Mouse (Mus musculus) forebrain, embryonic 13.5 days (tissue): ENCODE data around the gene Ipo11. TPM values are rescaled to one million over a fixed set of nuclear protein-coding genes. Genes with fewer than 3 reads are reported as not detected.
A peak's percentile ranks its signal among the peaks of the same experiment; 100 is the strongest.

Source experiments
- ATAC-seq: fragments of 200-750 bp; cut with Nextera tagmentation; 2 replicates; pipeline ENCODE4 v1.8.0; 2017
- H3K27ac ChIP-seq: fragments of 300-500 bp; sonication (generic); 2 replicates; pipeline ENCODE4 v1.5.1; 2015; ENCODE audit warnings: inconsistent platforms, mild to moderate bottlenecking, moderate library complexity
- H3K27me3 ChIP-seq: fragments of 300-500 bp; sonication (generic); 2 replicates; pipeline ENCODE4 v1.6.1; 2015; ENCODE audit warnings: mild to moderate bottlenecking, inconsistent platforms
- H3K36me3 ChIP-seq: fragments of 300-500 bp; sonication (generic); 2 replicates; pipeline ENCODE4 v1.6.1; 2015; ENCODE audit warnings: mild to moderate bottlenecking, inconsistent platforms; ENCODE audit not compliant: poor library complexity, severe bottlenecking
- H3K4me1 ChIP-seq: fragments of 300-500 bp; sonication (generic); 2 replicates; pipeline ENCODE4 v1.6.1; 2015; ENCODE audit warnings: inconsistent platforms
- H3K4me2 ChIP-seq: fragments of 300-500 bp; sonication (generic); 2 replicates; pipeline ENCODE4 v1.6.1; 2015; ENCODE audit warnings: inconsistent platforms, mild to moderate bottlenecking, moderate library complexity
- H3K4me3 ChIP-seq: fragments of 300-500 bp; sonication (generic); 2 replicates; pipeline ENCODE4 v1.5.1; 2015; ENCODE audit warnings: mild to moderate bottlenecking, inconsistent platforms
- H3K9ac ChIP-seq: fragments of 300-500 bp; sonication (generic); 2 replicates; pipeline ENCODE4 v1.6.1; 2015; ENCODE audit warnings: mild to moderate bottlenecking, inconsistent platforms
- H3K9me3 ChIP-seq: fragments of 300-500 bp; sonication (generic); replicated peaks from 2 replicates; pipeline ENCODE4 v1.6.1; 2016; ENCODE audit warnings: inconsistent platforms
- WGBS: fragments of 180-500 bp; shearing (Covaris S2); methylation state at CpG from one replicate; pipeline ENCODE4 v1.1.7; 2015; 5-methylcytosine and 5-hydroxymethylcytosine counted together
- polyA plus RNA-seq: library from polyadenylated mRNA; unstranded; fragments of >200 nt; fragmentation: Nextera tagmentation; extraction: Ambion mirVana; gene quantifications from 2 replicates; pipeline ENCODE4 v1.2.1, GENCODE M21; 2015

Gene Ipo11
- polyA plus RNA-seq, 1 experiment from 2014 or later = 50.3 TPM

- Histone ChIP-seq H3K36me3 (peaks cover 25% of the 10 kb centered on the region; the same call in 1 of the 2 replicates), H3K4me3 (no peak overlapping the region), H3K4me2 (no peak overlapping the region), H3K4me1 (no peaks in the 10 kb centered on the region), H3K27ac (no peak overlapping the region), H3K27me3 (no peaks in the 10 kb centered on the region), H3K9ac (no peak overlapping the region), H3K9me3 (no peaks in the 10 kb centered on the region)
- 99% methylated on average over 2 of the region's 2 CpGs for WGBS
- ATAC-seq = no peak
Measured at GRCm38 (mm10) chr13:106808315-106808714, 128.4 kb downstream of the Ipo11 start.

GRCm38 (mm10) chr13:106807303-106807702 is 129.5 kb downstream of the Ipo11 start:
- no peak overlapping the region for H3K27ac ChIP-seq
- ATAC-seq = no peak
- no peaks in the 10 kb centered on the region for H3K27me3 ChIP-seq
- H3K4me2 ChIP-seq = no peak overlapping the region
- no peaks in the 10 kb centered on the region for H3K4me1 ChIP-seq
- H3K36me3 ChIP-seq = peaks cover 31% of the 10 kb centered on the region; the same call in 1 of the 2 replicates
- 87% methylated on average over 5 of the region's 5 CpGs for WGBS
- H3K9me3 ChIP-seq = no peaks in the 10 kb centered on the region
- no peak overlapping the region for H3K9ac ChIP-seq
- H3K4me3 ChIP-seq = no peak overlapping the region

DNA sequence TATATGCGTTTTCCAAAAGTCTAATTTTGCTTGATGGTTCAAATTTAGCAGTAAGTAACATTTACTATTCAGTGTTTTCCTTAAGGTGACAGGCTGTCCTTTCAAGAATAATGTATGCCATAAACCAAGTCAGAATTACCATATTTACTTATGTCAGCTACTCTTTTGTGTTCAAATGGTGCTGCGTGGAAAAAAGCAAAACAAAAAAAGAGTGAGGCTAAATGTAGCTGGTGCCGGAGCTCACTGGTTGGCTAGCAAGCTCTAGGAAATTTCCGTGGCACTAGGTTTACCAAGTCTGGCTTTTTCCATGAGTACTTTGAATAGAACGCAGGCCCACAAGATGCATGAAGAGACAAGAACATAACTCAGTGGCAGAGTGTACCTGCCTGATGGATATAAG is 131.6 kb downstream of the Ipo11 start:
- Histone ChIP-seq H3K36me3 (peaks cover 23% of the 10 kb centered on the region; the same call in 1 of the 2 replicates), H3K4me1 (no peaks in the 10 kb centered on the region), H3K27ac (no peak overlapping the region), H3K4me3 (no peak overlapping the region), H3K9ac (no peak overlapping the region), H3K27me3 (no peaks in the 10 kb centered on the region), H3K9me3 (no peaks in the 10 kb centered on the region), H3K4me2 (no peak overlapping the region)
- whole genome bisulfite sequencing = 85% methylated on average over 5 of the region's 5 CpGs
- peak; percentile 54; the same call in 1 of the 2 replicates for ATAC-seq

DNA sequence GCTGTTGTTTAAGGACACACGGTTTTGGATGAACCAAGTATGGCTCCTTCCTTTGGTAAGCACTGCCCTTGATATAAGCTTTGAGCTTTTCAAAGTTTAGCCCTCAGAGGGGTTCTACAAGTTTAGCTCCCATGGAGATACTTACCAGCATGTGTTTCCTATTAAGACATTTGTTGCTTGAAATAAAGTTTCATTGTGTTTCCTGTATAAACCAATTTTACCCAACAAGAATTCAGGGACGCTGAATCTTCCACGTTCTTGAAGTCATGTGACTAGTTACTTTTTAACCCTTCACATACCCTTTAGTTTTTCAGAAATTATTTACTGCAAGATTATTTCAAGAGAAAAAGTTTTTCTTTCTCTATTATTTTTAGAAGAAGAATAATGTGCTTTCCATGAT is 138.7 kb downstream of the Ipo11 start:
- ATAC-seq = no peak
- Histone ChIP-seq H3K4me3 (no peak overlapping the region), H3K36me3 (peaks cover 30% of the 10 kb centered on the region), H3K27me3 (no peaks in the 10 kb centered on the region), H3K4me2 (no peak overlapping the region), H3K4me1 (no peaks in the 10 kb centered on the region), H3K9ac (no peak overlapping the region), H3K27ac (no peak overlapping the region), H3K9me3 (no peaks in the 10 kb centered on the region)
- whole genome bisulfite sequencing = 64% methylated on average over 3 of the region's 3 CpGs

DNA sequence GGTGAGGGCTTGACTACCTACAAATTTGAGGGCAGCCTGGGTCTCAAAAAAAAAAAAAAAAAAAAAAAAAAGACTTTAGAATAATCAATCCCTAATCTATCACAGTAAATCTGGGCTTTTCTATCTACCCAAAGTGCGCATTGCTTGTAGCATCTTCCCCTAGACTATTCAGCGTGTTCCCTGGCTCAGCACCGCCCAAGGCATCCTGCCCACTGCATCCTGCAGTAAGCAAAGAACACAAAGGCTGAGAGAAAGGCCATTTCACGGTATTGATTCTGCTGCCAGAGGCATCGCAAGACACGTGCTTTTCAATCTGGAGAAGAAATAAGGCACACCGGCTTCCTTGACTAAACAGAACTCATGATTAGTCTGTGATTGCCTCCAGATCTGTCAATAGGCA is 147.9 kb downstream of the Ipo11 start:
- H3K9ac ChIP-seq = no peak overlapping the region
- ATAC-seq = no peak
- H3K4me3 ChIP-seq = no peak overlapping the region
- no peaks in the 10 kb centered on the region; the same call in 1 of the 2 replicates for H3K9me3 ChIP-seq
- H3K27ac ChIP-seq = no peak overlapping the region
- no peaks in the 10 kb centered on the region for H3K27me3 ChIP-seq
- H3K36me3 ChIP-seq = peaks cover 27% of the 10 kb centered on the region
- WGBS = 89% methylated on average over 7 of the region's 7 CpGs
- no peaks in the 10 kb centered on the region for H3K4me1 ChIP-seq
- no peak overlapping the region for H3K4me2 ChIP-seq

- ATAC-seq = no peak
Measured at GRCm38 (mm10) chr13:106768807-106769206, 168.0 kb downstream of the Ipo11 start.

GRCm38 (mm10) chr13:106762611-106763010 is 174.1 kb downstream of the Ipo11 start:
- 59% methylated on average over 1 of the region's 1 CpGs for WGBS
- H3K4me2 ChIP-seq = no peak overlapping the region
- ATAC-seq = no peak
- no peak overlapping the region for H3K9ac ChIP-seq
- no peaks in the 10 kb centered on the region for H3K4me1 ChIP-seq
- H3K4me3 ChIP-seq = no peak overlapping the region
- no peaks in the 10 kb centered on the region for H3K36me3 ChIP-seq
- H3K9me3 ChIP-seq = no peaks in the 10 kb centered on the region
- no peaks in the 10 kb centered on the region for H3K27me3 ChIP-seq
- H3K27ac ChIP-seq = no peak overlapping the region

More at GRCm38 (mm10) chr13:106768807-106769206, 168.0 kb downstream of the Ipo11 start:
- H3K9ac ChIP-seq = no peak overlapping the region
- no peaks in the 10 kb centered on the region for H3K36me3 ChIP-seq
- H3K9me3 ChIP-seq = no peaks in the 10 kb centered on the region
- 92% methylated on average over 10 of the region's 10 CpGs for WGBS
- no peak overlapping the region for H3K4me3 ChIP-seq
- H3K27me3 ChIP-seq = no peaks in the 10 kb centered on the region
- no peak overlapping the region for H3K4me2 ChIP-seq
- no peak overlapping the region for H3K27ac ChIP-seq
- no peaks in the 10 kb centered on the region for H3K4me1 ChIP-seq

GRCm38 (mm10) chr13:106761661-106762060 is 175.1 kb downstream of the Ipo11 start:
- Histone ChIP-seq H3K36me3 (no peaks in the 10 kb centered on the region), H3K27ac (no peak overlapping the region), H3K4me1 (no peaks in the 10 kb centered on the region), H3K4me2 (no peak overlapping the region), H3K9ac (no peak overlapping the region), H3K27me3 (no peaks in the 10 kb centered on the region), H3K9me3 (no peaks in the 10 kb centered on the region), H3K4me3 (no peak overlapping the region)
- no peak for ATAC-seq
- WGBS = 94% methylated on average over 1 of the region's 1 CpGs

- no peaks in the 10 kb centered on the region for H3K36me3 ChIP-seq
- no peak overlapping the region for H3K4me3 ChIP-seq
- no peaks in the 10 kb centered on the region for H3K27me3 ChIP-seq
- ATAC-seq = no peak
- no peak overlapping the region for H3K4me2 ChIP-seq
- no peaks in the 10 kb centered on the region for H3K4me1 ChIP-seq
- no peak overlapping the region for H3K9ac ChIP-seq
- no peak overlapping the region; the same call in 1 of the 2 replicates for H3K27ac ChIP-seq
- 87% methylated on average over 14 of the region's 14 CpGs for WGBS
- no peaks in the 10 kb centered on the region for H3K9me3 ChIP-seq
Measured at GRCm38 (mm10) chr13:106760232-106760875, 176.4 kb downstream of the Ipo11 start.

DNA sequence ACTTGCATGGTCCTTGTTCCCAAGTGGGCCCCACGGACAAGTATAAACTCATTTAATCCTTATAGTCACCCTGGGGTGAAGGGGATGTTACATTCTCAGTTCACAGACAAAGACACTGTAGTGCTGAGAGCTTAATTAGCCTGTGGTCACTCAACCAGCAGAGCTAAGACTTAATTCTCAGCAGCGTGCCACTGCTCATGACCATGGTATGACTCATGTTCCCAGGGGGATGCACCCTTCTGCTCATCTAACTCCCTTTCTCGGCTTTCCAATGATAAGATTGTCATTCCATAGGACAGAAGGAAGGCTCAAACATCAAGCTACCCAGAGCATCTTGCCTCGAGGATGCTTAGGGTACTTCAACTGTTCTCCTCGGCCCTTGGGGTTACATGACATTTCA is 180.9 kb downstream of the Ipo11 start:
- H3K9me3 ChIP-seq = no peaks in the 10 kb centered on the region
- no peak for ATAC-seq
- H3K27me3 ChIP-seq = no peaks in the 10 kb centered on the region

DNA sequence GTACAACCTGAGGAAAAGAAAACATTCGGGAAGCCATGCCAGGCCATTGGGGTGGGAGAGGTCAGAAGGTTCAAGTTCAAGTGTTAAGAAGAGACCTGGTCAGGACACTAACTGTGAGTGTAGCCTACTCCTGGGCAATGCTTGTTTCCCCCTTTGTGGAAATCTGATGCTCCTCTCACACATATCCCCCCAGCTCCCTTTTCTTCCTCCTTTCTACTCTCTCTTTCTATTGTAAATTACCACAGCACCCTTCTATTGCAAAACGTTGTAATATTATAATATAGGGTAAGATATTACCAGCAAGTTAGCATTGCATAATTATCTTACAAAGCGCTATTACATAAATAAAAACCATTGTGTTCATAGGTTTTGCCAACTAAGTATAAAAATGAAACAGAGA is 182.5 kb downstream of the Ipo11 start:
- ATAC-seq = no peak
- Histone ChIP-seq H3K9ac (no peak overlapping the region), H3K27me3 (no peaks in the 10 kb centered on the region), H3K27ac (no peak overlapping the region), H3K4me1 (no peaks in the 10 kb centered on the region), H3K4me2 (no peak overlapping the region), H3K4me3 (no peak overlapping the region), H3K9me3 (no peaks in the 10 kb centered on the region), H3K36me3 (no peaks in the 10 kb centered on the region)
- WGBS = 89% methylated on average over 3 of the region's 3 CpGs

More for the DNA sequence above, 180.9 kb downstream of the Ipo11 start:
- 48% methylated on average over 5 of the region's 5 CpGs for WGBS
- Histone ChIP-seq H3K9ac (no peak overlapping the region), H3K4me1 (no peaks in the 10 kb centered on the region), H3K36me3 (no peaks in the 10 kb centered on the region), H3K4me2 (no peak overlapping the region), H3K4me3 (no peak overlapping the region), H3K27ac (no peak overlapping the region)

GRCm38 (mm10) chr13:106751951-106752350 is 184.8 kb downstream of the Ipo11 start:
- no peaks in the 10 kb centered on the region for H3K9me3 ChIP-seq
- no peak for ATAC-seq
- no peak overlapping the region for H3K27ac ChIP-seq
- H3K9ac ChIP-seq = no peak overlapping the region
- no peak overlapping the region for H3K4me3 ChIP-seq
- no peaks in the 10 kb centered on the region for H3K27me3 ChIP-seq
- no peaks in the 10 kb centered on the region for H3K4me1 ChIP-seq
- 95% methylated on average over 1 of the region's 1 CpGs for WGBS
- no peak overlapping the region for H3K4me2 ChIP-seq
- H3K36me3 ChIP-seq = no peaks in the 10 kb centered on the region

GRCm38 (mm10) chr13:106746823-106747222 is 189.9 kb downstream of the Ipo11 start:
- no peaks in the 10 kb centered on the region for H3K36me3 ChIP-seq
- H3K27me3 ChIP-seq = no peaks in the 10 kb centered on the region
- no peak overlapping the region for H3K4me3 ChIP-seq
- no peak overlapping the region for H3K9ac ChIP-seq
- no peak overlapping the region for H3K27ac ChIP-seq
- 93% methylated on average over 5 of the region's 5 CpGs for WGBS
- no peak overlapping the region for H3K4me2 ChIP-seq
- no peaks in the 10 kb centered on the region for H3K9me3 ChIP-seq
- ATAC-seq = no peak
- H3K4me1 ChIP-seq = no peaks in the 10 kb centered on the region
